Mouse (Mus musculus) forebrain, embryonic 11.5 days (tissue): ENCODE measurements around the gene Mta3. TPM values are rescaled to one million over a fixed set of nuclear protein-coding genes. Genes with fewer than 3 reads are reported as not detected.
"Not testable (repeated sequence)": the region's sequence is repeated elsewhere in the genome, so short reads cannot be mapped to it uniquely, and the experiment has no call there.

Experiments
- ATAC-seq: fragments of 200-750 bp; cut with Nextera tagmentation; replicated peaks from 2 replicates; pipeline ENCODE4 v1.8.0; 2017; ENCODE audit warnings: moderate TSS enrichment; ENCODE audit not compliant: low FRiP score
- DNase-seq: peaks from one replicate; pipeline ENCODE4 v3.0.0-alpha.2; 2017; ENCODE audit warnings: low spot score
- H3K27ac ChIP-seq: fragments of 300-500 bp; sonication (generic); 2 replicates; pipeline ENCODE4 v1.5.1; 2014; ENCODE audit warnings: low read depth, low read length
- H3K27me3 ChIP-seq: fragments of 300-500 bp; sonication (generic); 2 replicates; pipeline ENCODE4 v1.6.1; 2014; ENCODE audit warnings: mild to moderate bottlenecking, low read length, mixed read lengths; ENCODE audit not compliant: control insufficient read depth, insufficient read depth
- H3K36me3 ChIP-seq: fragments of 300-500 bp; sonication (generic); 2 replicates; pipeline ENCODE4 v1.6.1; 2014; ENCODE audit warnings: mild to moderate bottlenecking, low read length, moderate library complexity, mixed read lengths; ENCODE audit not compliant: control insufficient read depth, insufficient read depth
- H3K4me1 ChIP-seq: fragments of 300-500 bp; sonication (generic); replicated peaks from 2 replicates; pipeline ENCODE4 v1.6.1; 2014; ENCODE audit warnings: low read length, mixed read lengths; ENCODE audit not compliant: control insufficient read depth, insufficient read depth
- H3K4me2 ChIP-seq: fragments of 300-500 bp; sonication (generic); 2 replicates; pipeline ENCODE4 v1.6.1; 2014; ENCODE audit warnings: low read depth, mild to moderate bottlenecking, low read length, moderate library complexity, mixed read lengths; ENCODE audit not compliant: severe bottlenecking
- H3K4me3 ChIP-seq: fragments of 300-500 bp; sonication (generic); 2 replicates; pipeline ENCODE4 v1.5.1; 2014; ENCODE audit warnings: low read depth, low read length
- H3K9ac ChIP-seq: fragments of 300-500 bp; sonication (generic); 2 replicates; pipeline ENCODE4 v1.6.1; 2014; ENCODE audit warnings: low read length
- H3K9me3 ChIP-seq: fragments of 300-500 bp; sonication (generic); 2 replicates; pipeline ENCODE4 v1.6.1; 2016; ENCODE audit warnings: low read length, mixed read lengths; ENCODE audit not compliant: control insufficient read depth
- WGBS: fragments of 180-500 bp; shearing (Covaris S2); extraction: QIAGEN DNeasy Blood & Tissue Kit; methylation state at CpG from one replicate; pipeline ENCODE4 v1.1.7; 2014; 5-methylcytosine and 5-hydroxymethylcytosine counted together
- polyA plus RNA-seq: library from polyadenylated mRNA; unstranded; fragments of >200 nt; fragmentation: Nextera tagmentation; extraction: Ambion mirVana; gene quantifications from 2 replicates; pipeline ENCODE4 v1.2.1, GENCODE M21; 2014

Gene Mta3
- polyA plus RNA-seq, 1 experiment from 2014 or later: 32.9 TPM

- H3K36me3 ChIP-seq: no peaks in the 10 kb centered on the region
- H3K4me1 ChIP-seq: peaks cover 4% of the 10 kb centered on the region; the same call in 1 of the 2 replicates
- H3K4me3 ChIP-seq: no peak overlapping the region
- H3K27ac ChIP-seq: no peak overlapping the region
- WGBS: 88% methylated on average over 7 of the region's 7 CpGs
- H3K9me3 ChIP-seq: no peaks in the 10 kb centered on the region
- DNase-seq (no peak), ATAC-seq (no peak)
- no peak overlapping the region for H3K9ac ChIP-seq
- H3K27me3 ChIP-seq: no peaks in the 10 kb centered on the region; the same call in 1 of the 2 replicates
- H3K4me2 ChIP-seq: no peak overlapping the region
Measured at GRCm38 (mm10) chr17:83858413-83858812, 152.4 kb downstream of the Mta3 start.

GRCm38 (mm10) chr17:83859639-83860038, 153.7 kb downstream of the Mta3 start:
- H3K9ac ChIP-seq: no peak overlapping the region
- no peak overlapping the region for H3K27ac ChIP-seq
- H3K9me3 ChIP-seq: no peaks in the 10 kb centered on the region
- H3K4me3 ChIP-seq: no peak overlapping the region
- ATAC-seq (no peak), DNase-seq (no peak)
- no peaks in the 10 kb centered on the region for H3K36me3 ChIP-seq
- 89% methylated on average over 4 of the region's 4 CpGs for WGBS
- no peaks in the 10 kb centered on the region; the same call in 1 of the 2 replicates for H3K27me3 ChIP-seq
- H3K4me2 ChIP-seq: no peak overlapping the region
- peaks cover 4% of the 10 kb centered on the region; the same call in 1 of the 2 replicates for H3K4me1 ChIP-seq

- DNase-seq: no peak
- Histone ChIP-seq H3K4me1 (peaks cover 4% of the 10 kb centered on the region; the same call in 1 of the 2 replicates), H3K36me3 (no peaks in the 10 kb centered on the region), H3K27ac (no peak overlapping the region), H3K4me2 (no peak overlapping the region), H3K27me3 (no peaks in the 10 kb centered on the region; the same call in 1 of the 2 replicates), H3K9me3 (no peaks in the 10 kb centered on the region), H3K9ac (no peak overlapping the region), H3K4me3 (no peak overlapping the region)
- 87% methylated on average over 7 of the region's 7 CpGs for WGBS
- ATAC-seq: no peak
Measured at GRCm38 (mm10) chr17:83860224-83860623, 154.3 kb downstream of the Mta3 start.

GRCm38 (mm10) chr17:83860968-83861367, 155.0 kb downstream of the Mta3 start:
- H3K27me3 ChIP-seq, H3K36me3 ChIP-seq, H3K9me3 ChIP-seq, H3K9ac ChIP-seq, H3K4me1 ChIP-seq, H3K27ac ChIP-seq, DNase-seq, ATAC-seq: not testable (repeated sequence)
- H3K4me3 ChIP-seq: peak overlapping the region; percentile 71
- H3K4me2 ChIP-seq: peak overlapping the region; percentile 79; the same call in 1 of the 2 replicates
- WGBS: 61% methylated on average over 8 of the region's 8 CpGs

- Histone ChIP-seq H3K9ac (peak overlapping the region; percentile 74), H3K36me3 (no peaks in the 10 kb centered on the region), H3K4me1 (peaks cover 4% of the 10 kb centered on the region; the same call in 1 of the 2 replicates), H3K4me3 (peak overlapping the region; percentile 71), H3K27me3 (no peaks in the 10 kb centered on the region; the same call in 1 of the 2 replicates), H3K4me2 (peak overlapping the region; percentile 79), H3K27ac (peak overlapping the region; percentile 84), H3K9me3 (no peaks in the 10 kb centered on the region)
- under 1% methylated on average over 62 of the region's 62 CpGs for WGBS
- peak; percentile 99 for DNase-seq
- ATAC-seq: peak; percentile 94
Measured at GRCm38 (mm10) chr17:83861444-83862133, 155.6 kb downstream of the Mta3 start.

GRCm38 (mm10) chr17:83862134-83862881, 156.3 kb downstream of the Mta3 start:
- under 1% methylated on average over 25 of the region's 27 CpGs for WGBS
- ATAC-seq: peak; percentile 72
- H3K27me3 ChIP-seq: no peaks in the 10 kb centered on the region; the same call in 1 of the 2 replicates

GRCm38 (mm10) chr17:83865366-83865765, 159.4 kb downstream of the Mta3 start:
- Histone ChIP-seq H3K27me3 (no peaks in the 10 kb centered on the region; the same call in 1 of the 2 replicates), H3K4me2 (no peak overlapping the region), H3K36me3 (no peaks in the 10 kb centered on the region), H3K9me3 (no peaks in the 10 kb centered on the region), H3K27ac (no peak overlapping the region), H3K4me3 (no peak overlapping the region), H3K4me1 (peaks cover 4% of the 10 kb centered on the region; the same call in 1 of the 2 replicates), H3K9ac (no peak overlapping the region)
- 71% methylated on average over 7 of the region's 7 CpGs for WGBS
- ATAC-seq (no peak), DNase-seq (no peak)

More at GRCm38 (mm10) chr17:83862134-83862881, 156.3 kb downstream of the Mta3 start:
- Histone ChIP-seq H3K4me3 (peak overlapping the region; percentile 71), H3K36me3 (no peaks in the 10 kb centered on the region), H3K4me2 (peak overlapping the region; percentile 79), H3K4me1 (peaks cover 4% of the 10 kb centered on the region; the same call in 1 of the 2 replicates), H3K27ac (peak overlapping the region; percentile 59; the same call in 1 of the 2 replicates), H3K9ac (peak overlapping the region; percentile 74), H3K9me3 (no peaks in the 10 kb centered on the region)
- peak; percentile 83 for DNase-seq

- 14% methylated on average over 10 of the region's 10 CpGs for WGBS
- Histone ChIP-seq H3K27me3 (no peaks in the 10 kb centered on the region; the same call in 1 of the 2 replicates), H3K36me3 (no peaks in the 10 kb centered on the region), H3K4me3 (no peak overlapping the region), H3K4me1 (peaks cover 4% of the 10 kb centered on the region; the same call in 1 of the 2 replicates), H3K9me3 (no peaks in the 10 kb centered on the region), H3K9ac (no peak overlapping the region), H3K27ac (no peak overlapping the region), H3K4me2 (no peak overlapping the region)
- ATAC-seq: no peak
- DNase-seq: peak; percentile 81
Measured at GRCm38 (mm10) chr17:83866582-83866981, 160.6 kb downstream of the Mta3 start.
